Mouse (Mus musculus) monocyte, adult 5-6 weeks (primary cell): ENCODE data around the gene Arhgdig. TPM values are rescaled to one million over a fixed set of nuclear protein-coding genes. Genes with fewer than 3 reads are reported as not detected.

Experiments used
- ATAC-seq: fragments of 153-309, 156-312 bp; replicated peaks from 2 replicates; pipeline ENCODE4 v1.8.0; 2017; ENCODE audit warnings: mild to moderate bottlenecking; ENCODE audit not compliant: low TSS enrichment, insufficient number of reproducible peaks, severe bottlenecking, poor library complexity, low FRiP score
- total RNA-seq: library from RNA; stranded (forward); fragments of 200-1000, 200-491, 200-594 nt; gene quantifications from 3 replicates; pipeline ENCODE4 v1.2.3, GENCODE M21; 2017

Arhgdig gene
- not detected in 3 replicates for total RNA-seq

DNA sequence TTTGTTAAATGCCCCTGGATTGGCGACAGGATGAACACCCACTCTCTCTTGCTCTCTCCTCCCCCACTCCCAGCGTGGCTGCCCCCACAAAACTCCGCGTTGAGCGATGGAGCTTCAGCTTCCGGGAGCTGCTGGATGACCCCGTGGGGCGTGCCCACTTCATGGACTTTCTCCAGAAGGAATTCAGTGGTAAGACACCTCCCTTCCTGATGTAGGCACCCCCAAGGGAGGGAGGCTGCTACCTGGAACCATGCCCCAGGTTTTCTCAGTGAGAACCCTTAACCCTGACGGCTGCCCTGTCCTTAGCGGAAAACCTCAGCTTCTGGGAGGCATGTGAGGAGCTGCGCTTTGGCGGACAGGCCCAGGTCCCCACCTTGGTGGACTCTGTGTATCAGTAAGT lies at the start of gene Arhgdig:
TSS of gene Arhgdig (minus strand) at position 101 of the 400 bp plus-strand sequence.
- no peak for ATAC-seq

- ATAC-seq: no peak
These were observed 47.7 kb upstream of the Arhgdig start for GRCm38 (mm10) chr17:26255313-26255712.

- peak; percentile 21; the same call in 1 of the 2 replicates for ATAC-seq
These were observed 45.8 kb upstream of the Arhgdig start for GRCm38 (mm10) chr17:26253399-26253798.

DNA sequence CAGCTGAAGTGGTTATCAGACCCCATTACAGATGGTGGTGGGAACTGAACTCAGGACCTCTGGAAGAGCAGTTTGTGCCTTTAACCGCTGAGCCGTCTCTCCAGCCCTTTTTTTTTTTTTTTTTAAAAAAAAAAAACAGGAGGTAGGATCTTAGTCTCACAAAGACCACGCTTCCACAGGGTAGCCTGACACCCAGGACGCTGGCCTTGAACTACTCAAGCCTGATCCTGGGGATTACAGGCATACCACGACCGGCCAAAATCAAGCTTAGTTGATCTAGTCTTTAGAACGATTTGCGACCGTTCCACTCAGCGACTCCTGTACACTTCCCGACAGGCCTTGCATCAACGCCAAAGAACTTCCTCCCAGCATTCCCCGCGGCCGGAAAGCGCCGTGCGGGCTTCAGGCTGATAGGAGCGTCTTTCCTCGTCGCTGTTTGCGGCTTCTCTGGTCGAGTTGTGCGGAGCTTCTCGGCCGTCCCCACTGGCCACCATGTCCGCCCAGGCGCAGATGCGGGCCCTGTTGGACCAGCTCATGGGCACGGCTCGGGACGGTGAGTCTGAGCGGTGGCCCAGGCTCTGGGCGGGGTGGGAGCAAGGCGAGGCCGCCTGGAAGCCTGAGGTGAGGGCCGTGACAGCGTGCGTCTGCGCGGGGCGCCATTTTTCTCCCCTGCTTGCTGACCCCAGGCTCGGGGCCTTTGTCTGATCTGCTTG lies 45.1 kb upstream of the Arhgdig start, which contains the start of gene Luc7l:
TSS of gene Luc7l (plus strand) at position 358 of the 713 bp plus-strand sequence.
- peak; percentile 96 for ATAC-seq

GRCm38 (mm10) chr17:26251886-26252538 lies 44.4 kb upstream of the Arhgdig start:
- no peak for ATAC-seq

GRCm38 (mm10) chr17:26244101-26244841 lies 36.7 kb upstream of the Arhgdig start, which contains the start of gene Fam234a:
Fam234a (minus strand) TSS chr17:26244242.
- peak; percentile 96 for ATAC-seq

DNA sequence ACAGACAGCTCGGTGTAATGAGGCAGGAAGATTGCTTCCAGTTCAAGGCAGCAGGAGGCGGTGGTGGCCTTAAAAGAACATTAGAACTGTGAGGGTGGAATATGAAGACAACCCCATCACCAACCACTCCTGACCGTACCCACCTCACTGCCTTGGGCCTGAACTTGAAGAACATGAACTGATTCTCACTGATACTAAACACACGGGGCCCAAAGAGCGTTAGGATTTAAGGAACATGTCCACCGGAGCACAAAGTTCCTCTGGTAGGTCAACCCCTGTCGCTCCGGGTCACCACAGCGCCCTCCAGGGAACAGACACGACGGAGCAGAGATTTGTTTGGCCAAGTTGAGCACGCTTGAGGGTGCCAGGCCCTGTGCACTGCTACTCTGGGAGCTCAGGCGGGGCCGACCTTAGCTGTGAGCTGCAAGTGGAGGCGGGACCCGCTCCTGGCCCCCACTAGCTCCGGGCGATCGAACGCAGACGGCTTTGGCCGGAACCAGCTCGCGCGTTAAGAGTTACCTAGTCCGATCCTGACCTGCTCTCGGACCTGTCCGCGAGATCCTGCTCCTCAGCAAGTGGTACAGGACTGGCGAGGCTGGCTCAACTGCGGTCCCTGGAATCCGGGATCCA lies 36.0 kb upstream of the Arhgdig start:
- peak; percentile 75 for ATAC-seq

- no peak for ATAC-seq
These were observed 33.4 kb upstream of the Arhgdig start for GRCm38 (mm10) chr17:26240990-26241389.

- no peak for ATAC-seq
These were observed 32.7 kb upstream of the Arhgdig start for GRCm38 (mm10) chr17:26240120-26240790.

- ATAC-seq: no peak
These were observed 32.0 kb upstream of the Arhgdig start for GRCm38 (mm10) chr17:26239551-26239950.

DNA sequence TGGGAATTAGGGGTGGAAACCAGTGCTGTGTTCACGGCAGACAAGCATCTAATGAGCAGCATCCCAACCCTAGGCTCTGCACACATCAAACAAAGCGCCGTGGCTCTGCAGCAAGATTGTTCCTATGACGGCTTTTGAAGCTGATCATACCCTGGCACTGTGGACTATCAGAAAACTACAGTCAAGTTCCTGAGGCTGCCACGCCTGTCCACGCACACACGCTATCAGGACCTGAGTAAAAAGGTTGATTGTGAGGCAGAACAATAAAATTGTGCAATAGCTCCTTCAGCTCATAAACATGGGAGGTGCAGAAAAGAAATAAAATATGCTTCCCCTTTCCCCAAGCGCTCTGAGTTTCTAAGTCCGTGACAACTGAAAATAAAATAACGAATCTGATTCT lies 30.1 kb upstream of the Arhgdig start:
- ATAC-seq: peak; percentile 51

DNA sequence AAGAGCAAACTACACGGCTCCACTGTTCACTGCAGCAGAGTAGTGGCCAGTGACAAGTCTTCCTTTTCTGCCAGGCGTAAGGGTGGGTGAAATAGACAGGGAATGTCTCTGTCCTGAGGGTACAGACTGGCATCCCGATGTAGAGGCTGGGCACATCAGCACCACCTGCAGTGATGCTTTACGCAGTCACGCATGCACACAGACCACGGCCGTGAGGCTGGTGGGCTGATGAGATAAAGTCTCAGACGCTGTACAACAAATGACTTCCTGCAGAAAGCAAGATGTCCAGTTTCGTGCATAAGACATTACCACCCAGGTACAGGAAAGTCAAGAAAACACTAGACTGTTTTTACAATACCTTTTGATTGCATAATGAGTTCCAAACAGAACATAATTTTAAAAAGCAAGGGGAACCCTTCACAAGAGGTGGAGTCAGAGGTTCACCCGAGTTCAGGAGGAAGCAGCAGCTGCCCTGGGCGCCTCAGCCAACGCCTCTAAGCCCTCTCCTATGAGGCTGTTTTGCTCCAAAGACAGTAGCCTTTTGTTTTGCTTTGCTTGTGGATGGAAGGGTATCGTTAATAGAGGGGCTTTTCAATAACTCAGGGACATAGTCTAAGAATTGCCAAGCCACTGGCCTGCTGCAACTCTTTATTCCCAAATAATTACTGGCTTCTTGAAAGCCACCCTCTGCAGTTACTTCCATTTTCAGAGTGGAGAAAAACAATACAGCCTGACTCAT lies 27.7 kb upstream of the Arhgdig start:
- peak; percentile 56 for ATAC-seq

- ATAC-seq: no peak
These were observed 26.8 kb upstream of the Arhgdig start for GRCm38 (mm10) chr17:26234386-26234785.

DNA sequence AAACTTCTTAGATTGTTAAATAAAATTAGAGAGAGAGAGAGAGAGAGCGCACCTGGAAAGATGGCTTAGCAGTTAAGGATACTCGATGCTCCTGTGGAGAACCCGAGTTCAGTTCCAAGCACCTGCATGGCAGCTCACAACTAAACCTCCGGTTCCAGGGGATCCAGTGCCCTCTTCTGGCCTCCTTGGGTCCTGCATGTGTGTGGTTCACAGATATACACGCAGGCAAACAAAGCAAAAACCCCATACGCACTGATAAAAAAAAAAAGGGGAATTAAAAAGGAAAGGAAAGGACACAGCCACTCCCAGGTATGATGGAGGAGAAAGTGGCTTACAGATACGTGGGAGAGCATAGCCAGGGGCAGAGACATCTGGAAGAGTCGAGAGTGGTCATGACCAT lies 25.3 kb upstream of the Arhgdig start:
- no peak for ATAC-seq

DNA sequence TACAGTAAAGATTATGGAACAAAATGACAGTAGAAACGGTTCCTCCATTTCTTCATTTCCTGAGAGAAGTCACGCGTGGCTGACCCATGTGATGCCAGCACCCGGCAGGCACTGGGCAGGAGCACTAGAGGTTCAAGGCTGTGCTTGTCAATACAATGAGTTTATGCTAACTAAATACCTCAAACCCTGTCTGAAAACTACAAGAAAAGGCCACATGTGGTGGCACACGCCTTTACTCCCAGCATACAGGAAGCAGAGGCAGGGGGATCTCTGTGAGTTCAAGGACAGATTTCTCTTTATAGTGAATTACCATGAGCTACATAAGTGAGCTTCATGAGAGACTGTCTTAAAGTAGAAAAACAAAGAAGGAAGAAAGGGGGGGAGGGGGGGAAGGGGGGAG lies 23.6 kb upstream of the Arhgdig start:
- no peak for ATAC-seq

DNA sequence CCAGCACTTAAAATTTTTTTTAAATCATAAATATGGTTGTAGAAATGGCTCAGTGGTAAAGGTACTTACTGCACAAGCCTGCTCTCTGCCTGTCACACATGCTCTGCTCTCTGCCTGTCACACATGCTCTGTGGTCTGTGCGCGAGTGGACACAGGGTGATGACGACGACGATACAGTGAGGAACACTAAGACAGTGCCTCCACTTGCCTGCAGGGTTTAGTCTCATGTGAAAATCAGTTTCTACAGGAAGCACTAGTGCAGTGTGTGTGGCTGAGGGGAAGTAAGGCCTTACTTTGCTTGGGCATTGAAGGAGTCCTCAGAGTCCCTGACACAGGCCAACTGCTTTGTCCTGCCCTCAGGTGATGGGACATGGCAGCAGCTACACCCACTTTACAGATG lies 22.2 kb upstream of the Arhgdig start:
- 0 out of 2 replicates have a peak, but pooled peaks have one; percentile 42 for ATAC-seq

DNA sequence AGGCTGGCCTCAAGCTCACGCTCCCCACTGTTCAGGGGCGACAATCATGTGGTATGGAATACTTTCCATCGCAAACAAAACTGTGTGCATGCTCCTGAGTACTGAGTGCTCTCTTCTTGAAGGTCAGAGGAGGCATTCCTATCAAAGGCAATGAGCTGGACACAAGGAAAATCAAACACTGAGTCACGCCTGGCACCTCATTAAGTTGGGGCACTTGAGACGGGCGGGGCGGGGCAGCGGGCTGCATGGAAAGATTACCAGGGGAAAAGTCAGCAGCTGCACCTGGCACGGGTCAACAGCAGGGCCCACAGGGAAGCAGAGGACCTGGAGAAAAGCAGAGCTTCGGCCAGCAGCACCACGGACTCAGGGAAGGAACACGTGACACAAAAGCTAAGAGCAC lies 17.6 kb upstream of the Arhgdig start:
- no peak for ATAC-seq

GRCm38 (mm10) chr17:26221508-26221907 lies 13.9 kb upstream of the Arhgdig start:
- no peak for ATAC-seq
